Mouse (Mus musculus) right cerebral cortex, postnatal 25 days (tissue): ENCODE results near the gene Cblb.

Source experiments
- DNase-seq: peaks from one replicate; pipeline ENCODE4 v3.0.0; 2022

The Cblb gene

DNA sequence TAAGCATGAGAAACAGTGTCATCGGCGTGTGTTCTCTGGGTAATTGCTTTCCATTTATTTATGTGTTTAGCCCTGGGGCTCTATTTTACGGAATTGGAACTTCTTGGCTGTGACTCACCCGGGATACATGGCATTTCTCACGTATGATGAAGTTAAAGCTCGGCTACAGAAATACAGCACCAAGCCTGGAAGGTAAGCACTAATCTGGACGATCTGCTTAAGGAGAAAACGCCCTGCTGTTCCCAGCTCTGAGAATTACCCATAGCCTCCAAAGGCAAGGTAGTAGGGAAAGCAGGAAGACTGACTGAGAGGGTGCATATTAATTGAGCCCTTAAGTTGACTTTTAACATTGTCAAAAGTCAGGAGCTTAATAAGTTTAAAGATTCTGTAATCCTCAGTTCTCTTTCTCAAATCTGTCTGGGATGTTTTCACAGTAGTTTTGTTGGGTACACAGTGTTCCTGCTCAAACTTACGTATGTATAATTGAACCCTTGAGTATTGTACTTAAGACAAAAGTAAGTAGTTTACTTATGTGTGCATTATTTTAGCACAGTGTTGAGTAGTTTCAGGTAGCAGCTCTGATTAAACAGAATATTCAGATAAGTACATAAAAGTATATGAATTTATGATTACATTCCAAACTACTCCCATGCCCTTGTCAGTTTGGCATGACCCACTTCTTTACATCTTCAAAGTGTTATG is 104.8 kb downstream of the Cblb start:
- DNase-seq = no peak

DNA sequence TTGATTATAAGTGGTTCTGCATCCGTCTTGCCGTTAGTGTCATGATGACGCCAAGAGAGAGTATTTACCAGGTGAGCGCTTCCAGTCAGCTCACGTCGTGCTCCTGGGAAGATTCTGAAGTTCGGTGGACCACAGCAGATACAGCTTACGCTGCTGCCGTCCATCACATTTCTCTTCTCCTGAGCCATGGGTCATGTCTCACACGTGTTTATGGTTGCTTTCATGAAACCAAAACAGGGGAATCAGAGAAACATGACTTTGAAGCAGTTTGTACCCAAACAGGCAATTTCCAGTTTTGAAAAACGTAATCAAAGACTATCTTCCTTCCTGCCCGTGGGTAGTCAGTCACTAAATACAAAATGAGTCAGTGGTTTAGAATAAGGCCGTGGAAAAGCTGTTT is 112.1 kb downstream of the Cblb start:
- DNase-seq = no peak

DNA sequence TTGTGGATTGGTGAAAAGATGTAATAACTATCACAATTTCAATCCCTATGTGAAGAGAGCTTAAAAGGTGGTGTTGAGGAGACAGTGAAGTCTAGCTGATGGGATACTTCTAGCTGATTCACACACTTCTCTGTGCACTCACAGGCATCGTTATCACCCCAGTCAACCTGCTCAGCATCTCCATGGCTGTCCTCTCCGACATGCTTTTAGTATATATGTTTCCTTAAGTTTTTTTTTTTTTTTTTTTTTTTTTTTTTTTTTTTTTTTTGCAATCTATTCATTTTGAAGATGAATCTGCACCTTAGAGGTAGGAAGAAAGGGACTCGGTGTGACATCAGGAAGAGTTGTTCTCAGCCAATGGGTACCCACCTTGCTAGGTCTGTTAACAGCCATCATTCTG is 112.8 kb downstream of the Cblb start:
- DNase-seq = no peak

DNA sequence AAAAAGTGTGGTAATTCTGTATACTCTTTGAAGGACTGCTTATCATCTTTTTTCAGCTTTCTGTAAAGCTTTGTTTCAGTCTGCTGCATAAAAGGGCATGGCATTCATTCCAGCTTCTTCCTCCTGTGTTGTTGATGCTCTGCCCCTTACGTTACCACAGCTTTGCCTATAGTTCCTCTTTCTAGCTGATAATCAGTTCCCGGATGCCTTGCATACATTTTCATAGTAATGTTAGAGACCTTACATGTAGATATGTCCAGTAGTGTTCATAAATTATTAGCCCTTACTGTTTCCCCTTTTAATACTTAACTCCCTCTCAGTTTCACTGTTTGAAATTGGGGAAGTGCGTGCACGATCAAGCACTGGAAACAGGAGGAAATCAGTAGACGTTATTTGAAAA is 113.8 kb downstream of the Cblb start:
- no peak for DNase-seq

DNA sequence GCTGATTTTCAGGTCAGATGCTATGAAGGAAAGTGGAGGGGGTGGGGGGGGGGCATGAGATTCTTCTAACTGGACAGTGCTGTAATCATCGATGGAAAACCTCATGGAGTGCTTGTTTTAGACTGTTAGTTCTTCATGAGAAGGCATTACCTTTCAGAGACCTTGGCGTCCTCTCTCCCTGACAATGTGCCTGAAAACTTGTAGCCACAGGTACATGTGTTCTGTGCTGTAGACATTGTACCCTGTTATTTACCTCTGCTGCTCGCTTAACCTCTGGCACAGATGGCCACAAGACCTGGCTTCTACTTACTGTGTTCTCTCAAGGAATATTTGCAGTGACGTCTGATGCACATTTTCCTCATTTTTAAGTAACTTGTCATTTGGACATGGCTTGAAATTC is 114.5 kb downstream of the Cblb start:
- DNase-seq = no peak

DNA sequence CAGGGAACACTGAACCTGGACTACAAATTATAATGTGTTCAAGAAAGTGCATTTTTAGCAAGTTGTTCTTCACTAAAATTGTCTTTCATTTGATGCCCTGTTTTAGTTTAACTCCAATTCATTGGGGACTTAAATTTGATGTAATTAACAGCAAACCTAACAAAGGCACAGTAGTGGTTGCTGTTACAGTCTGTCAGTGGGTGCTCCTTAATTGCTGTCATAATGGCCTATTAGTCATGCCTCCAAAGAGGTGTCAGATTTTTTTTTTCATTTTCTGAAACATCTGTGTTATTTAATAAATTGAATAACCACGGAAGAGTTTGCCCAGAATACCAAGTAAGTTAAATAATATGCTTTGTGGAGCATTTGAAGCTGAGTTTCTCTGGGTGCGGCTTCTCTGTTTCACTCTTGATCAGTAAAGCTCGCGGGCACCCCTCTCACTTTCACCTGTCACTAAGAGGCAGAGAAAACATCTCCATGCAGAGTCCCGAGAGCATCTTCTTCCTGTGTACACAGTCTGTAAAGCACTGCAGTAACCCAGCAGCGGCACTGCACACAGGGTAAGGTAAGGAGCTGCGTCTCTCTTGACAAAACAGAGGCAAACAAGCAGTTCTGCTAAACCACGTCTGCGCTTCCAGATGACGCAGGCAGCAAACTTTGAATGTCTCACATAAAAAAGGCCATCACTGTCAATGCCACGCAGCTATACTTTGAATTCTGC is 116.1 kb downstream of the Cblb start:
- DNase-seq = no peak

DNA sequence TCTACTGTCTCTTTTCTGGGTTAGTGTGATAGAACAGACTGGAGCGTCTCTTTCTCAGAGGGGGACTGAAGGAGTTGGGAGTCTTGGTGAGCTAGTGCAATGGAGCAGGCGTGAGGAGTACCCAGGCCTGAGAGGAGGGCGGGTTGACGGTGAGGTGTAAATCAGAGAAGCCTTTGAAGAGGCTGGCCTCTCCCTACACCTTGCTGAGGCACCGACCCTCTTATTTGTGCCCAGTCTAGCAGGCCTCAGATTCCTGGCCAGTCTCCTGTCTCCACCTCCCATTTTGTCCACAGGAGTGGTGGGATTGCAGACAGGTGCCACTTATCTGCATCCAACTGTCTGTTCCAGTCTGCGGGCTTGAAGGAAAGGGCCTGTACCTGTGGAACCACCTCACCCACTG is 117.0 kb downstream of the Cblb start:
- DNase-seq = no peak

DNA sequence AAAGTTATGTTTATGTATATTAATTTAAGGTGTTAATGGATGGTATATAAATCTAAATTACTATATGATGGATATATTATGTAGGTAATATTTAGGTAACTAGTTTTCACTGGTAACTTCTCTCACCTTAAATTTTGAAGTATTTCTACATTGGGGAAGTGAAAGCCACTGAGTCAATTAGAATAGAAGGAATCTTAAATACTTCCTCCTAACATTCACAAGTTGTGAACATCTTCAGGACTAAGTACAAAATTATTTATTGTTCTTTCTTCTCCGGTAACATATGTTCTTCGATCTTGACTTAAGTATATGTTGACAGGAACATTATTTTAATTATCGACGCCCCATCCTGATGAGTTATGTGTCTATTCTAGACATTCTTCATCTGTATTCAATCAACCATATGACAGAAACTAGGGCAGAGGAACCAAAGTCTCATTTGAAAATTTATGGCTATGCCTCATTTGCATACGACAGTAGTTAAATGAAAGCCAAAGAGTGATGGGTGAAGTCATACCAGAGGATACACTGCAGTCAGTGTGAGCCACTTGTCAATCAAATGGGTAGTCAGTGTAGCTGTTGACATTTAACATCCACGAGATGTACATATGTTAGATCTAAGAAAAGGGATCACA is 118.2 kb downstream of the Cblb start:
- no peak for DNase-seq

DNA sequence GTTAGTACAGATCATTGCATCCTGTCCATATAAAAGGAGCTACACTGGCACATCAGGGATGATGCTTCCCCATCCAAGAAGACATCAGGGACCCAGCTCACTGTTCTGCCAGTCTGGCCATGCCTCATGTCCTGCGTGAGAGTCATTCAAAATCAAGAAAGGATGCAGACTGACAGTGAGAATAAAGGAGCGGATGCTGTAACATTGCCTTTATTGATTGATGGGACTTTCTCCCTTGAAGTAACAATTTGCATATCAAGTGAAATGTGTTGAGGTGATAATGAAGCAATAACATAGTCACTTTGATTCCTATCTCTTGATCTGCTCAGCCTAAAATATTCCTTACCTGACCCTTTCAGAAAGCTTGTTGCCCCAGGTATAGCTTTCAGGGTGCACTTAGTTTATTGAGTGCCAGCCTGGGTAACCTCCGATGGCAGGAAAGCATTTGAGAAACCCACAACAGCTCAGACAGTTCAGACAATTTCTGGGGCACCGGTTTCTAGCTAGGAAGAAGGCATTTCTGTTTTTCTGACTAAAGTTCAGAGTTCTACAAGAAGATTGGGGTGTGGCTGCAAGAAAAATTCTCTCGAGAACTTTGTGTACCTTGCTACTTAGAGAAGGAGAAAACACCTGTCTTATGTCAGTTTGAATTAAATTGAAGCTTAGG is 124.1 kb downstream of the Cblb start:
- DNase-seq = no peak

DNA sequence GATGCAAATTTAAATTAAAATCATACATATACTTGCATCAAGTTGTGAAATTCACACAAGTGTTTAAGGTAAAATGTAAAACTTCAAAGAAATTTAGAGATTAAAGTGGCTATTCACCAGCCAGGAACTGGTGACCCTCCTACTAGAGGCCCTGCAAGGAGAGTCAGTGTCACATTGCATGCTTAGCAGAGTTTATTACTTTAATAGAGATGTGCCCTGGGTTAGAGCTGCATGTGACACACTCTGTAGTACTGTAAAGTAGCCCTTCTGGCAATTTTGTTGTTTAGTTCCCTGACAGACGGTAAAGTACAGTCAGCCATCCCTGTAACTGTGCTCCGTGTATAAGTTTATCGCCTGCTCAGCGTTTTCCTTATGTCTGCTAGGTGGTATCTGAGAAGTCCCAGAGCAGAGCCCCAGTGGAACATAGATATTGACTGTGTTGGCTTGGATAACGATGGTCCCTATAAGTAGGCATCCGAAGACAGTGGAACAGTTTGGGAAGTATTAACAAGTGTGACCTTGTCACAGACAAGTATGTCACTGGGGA is 129.0 kb downstream of the Cblb start:
- DNase-seq = no peak

DNA sequence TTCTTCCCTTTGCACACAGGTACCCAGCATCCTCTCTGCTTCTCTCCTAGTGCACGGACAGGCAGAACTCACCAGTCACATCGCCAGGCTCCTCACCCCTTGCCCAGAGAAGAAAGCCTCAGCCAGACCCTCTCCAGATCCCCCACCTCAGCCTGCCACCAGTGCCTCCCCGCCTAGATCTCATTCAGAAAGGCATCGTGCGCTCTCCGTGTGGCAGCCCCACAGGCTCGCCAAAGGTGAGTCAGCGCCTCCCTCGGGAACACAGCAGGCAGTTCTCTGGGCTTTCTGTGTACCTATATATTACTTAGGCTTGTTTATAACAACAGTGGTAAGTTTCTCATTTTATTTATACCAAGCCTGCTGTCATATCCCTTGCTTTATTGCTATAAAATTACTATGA is 133.2 kb downstream of the Cblb start:
- no peak for DNase-seq

DNA sequence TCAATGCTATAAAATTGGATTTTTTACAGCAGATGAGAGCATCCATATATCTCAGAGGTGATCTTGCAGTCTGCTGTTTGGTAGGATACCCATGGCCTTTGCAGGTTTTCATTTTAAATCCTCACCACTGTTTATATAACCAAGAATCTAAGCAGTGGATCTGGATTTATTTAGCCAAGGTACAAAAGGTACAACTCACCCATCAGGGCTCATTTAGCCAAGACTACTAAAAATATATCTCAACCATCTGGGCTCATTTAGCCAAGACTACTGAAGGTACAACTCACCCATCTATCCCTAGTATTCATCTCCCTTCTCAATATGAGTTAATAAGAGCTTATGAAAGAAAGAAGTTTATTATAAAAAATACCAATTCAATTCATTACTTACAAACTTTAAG is 142.2 kb downstream of the Cblb start:
- no peak for DNase-seq

DNA sequence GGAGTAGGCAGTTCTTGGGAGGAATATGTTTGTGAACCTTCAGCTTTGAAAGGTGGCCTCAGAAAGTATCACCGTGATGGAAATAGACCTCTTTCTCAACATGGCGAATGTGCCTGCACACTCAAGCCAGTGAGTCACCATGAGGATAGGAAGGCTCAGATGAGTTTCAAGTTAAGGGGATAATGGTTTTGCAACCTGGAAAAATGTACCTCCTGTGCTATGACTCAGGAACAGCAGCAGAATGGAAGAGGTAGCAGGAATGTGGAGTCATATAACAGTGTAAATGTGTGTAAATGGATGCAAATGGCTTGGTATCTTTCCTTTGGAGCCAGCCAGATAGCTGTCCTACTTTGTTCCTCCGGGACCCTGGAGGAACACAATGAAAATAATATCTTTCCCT is 148.8 kb downstream of the Cblb start:
- no peak for DNase-seq

DNA sequence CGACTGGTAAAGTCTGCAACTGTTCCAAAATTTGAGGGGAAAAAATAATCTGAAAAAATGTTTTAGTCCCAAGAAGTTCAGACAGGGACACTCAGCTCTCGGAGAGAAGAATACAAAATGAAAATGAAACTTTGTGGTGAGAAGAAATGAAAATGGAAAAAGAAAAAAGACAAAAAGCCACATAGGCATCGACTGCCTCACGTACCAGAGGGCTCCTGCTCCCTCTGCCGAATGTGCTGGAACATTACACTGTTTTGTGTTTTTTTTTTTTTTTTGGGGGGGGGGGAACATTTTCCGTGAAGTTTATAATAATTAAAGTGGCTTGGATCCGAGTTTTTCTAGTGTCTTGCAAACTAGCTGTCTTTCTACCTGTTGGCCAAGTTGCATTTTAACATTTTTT is 151.0 kb downstream of the Cblb start:
- no peak for DNase-seq

DNA sequence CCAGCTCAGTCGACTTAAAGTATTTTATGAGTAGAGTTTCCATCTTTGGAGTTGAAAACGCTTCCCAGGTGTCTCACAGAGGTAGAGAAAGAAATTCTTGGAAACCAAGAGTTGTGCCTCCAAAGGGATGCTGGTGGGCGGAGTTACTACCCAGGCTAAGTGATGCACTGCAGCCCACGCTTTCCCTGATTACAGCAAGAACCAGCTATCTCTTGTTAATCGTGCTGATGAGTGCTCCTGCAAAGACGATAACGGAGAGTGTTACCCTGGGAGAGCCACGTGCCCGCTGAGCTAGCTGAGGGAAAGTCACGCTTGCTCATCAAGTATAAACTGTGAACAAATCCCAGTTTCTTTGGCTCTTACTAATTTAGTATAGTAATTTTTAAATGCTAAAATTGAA is 153.3 kb downstream of the Cblb start:
- no peak for DNase-seq

DNA sequence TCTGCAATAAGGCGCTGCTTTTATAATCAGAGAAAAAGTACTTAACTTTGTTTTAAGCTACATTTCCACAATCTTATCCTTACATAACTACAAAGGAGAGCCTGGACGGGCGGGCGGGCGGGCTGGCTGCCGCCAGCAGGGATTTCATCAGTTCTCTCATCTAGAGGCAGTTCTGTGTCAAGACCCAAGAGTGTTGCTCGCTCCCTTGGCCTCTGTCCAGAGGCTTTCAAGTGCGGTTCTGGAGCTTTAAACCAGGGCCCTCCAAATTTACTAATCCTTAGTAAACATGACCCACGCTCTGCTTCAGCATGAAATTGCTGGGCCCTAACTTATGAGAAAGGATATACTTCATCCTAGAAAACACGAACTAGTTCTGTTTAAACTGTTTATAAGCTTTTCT is 155.7 kb downstream of the Cblb start:
- DNase-seq = no peak

DNA sequence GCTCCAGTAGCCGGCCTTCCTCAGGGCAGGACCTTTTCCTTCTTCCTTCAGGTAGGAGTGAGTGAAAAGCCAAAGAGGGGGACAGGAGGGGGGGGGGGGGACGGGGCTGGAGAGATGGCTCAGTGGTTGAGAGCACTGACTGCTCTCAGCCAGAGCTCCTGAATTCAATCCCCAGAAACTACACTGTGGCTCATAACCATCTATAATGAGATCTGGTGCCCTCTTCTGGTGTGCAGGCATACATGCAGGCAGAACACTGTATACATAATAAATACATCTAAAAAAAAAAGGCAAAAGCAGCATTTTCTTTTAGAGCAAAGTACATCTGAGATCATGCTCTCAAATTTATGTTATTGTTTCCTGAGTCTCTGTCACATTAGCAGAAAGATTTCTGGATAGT is 158.1 kb downstream of the Cblb start:
- DNase-seq = no peak

DNA sequence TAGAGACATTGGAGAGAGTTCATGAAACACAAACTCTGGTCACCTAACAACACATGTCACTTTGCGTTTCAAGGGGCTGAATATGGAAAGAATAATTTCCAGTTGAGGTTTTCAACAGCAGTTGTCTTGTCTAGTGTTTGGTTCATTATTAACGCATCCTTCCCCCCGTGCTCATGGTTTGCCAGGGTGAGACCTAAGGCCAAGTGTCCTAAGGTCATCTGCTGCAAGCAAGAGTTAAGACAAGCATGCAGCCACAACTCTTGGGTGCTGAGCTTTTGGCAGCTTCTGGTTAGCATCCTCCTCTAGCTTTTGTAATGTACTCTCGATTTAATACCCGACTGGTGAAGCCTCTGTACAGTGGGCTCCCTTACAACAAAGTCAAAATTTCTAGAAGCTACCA is 159.7 kb downstream of the Cblb start:
- DNase-seq = no peak

DNA sequence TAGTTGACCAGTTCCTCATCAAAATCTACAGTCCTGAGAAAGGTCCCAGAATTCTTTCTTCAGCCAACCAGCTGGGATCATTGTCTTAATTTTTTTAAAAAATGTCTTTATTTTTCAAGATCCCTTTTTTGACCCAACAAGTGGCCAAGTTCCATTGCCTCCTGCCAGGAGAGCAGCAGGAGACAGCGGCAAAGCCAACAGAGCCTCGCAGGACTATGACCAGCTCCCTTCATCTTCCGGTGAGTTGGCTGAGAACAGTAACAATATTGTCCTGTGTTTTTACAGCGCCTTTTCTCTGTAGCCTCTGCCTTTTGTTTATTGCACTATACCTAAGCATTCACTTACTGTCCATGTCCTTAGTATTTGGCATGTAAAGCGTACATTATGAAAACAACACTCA is 163.0 kb downstream of the Cblb start:
- DNase-seq = no peak

DNA sequence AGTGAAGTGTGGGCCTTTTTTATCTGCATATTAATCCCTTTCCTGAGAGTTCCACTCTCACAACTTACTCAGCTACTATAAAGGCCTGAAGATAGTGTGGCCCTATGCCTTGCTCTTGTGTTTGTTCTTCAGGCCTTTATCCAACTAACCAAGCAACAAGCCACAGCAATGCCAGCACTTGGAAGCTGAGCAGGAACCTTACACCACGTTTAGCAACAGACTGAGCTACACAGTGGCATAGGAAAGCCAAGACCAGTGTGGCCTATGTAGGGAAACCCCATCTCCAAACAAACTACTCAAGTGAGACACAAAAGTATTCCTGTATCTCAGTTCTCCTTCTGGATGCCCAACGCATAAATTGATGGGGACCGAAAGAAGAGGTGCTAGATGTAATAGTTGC is 163.8 kb downstream of the Cblb start:
- no peak for DNase-seq

DNA sequence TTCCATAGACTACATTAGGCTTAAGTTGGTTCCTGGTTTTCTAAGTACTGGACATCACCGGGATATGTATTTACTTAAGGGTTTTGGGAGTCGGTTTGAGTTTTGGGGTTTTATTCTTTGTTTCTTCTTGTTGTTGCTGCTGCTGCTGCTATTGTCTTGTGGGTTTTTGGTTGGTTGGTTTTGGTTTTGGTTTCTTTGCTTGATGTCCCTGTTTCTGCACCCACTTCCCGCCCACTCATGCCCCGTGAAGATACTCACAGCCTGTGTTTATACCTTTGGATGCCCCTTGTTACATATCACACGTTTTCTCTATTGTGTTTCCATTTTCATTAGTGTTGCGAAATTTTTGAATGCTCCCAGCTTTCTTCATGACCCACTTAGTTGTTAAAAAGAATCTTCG is 169.1 kb downstream of the Cblb start:
- DNase-seq = no peak

DNA sequence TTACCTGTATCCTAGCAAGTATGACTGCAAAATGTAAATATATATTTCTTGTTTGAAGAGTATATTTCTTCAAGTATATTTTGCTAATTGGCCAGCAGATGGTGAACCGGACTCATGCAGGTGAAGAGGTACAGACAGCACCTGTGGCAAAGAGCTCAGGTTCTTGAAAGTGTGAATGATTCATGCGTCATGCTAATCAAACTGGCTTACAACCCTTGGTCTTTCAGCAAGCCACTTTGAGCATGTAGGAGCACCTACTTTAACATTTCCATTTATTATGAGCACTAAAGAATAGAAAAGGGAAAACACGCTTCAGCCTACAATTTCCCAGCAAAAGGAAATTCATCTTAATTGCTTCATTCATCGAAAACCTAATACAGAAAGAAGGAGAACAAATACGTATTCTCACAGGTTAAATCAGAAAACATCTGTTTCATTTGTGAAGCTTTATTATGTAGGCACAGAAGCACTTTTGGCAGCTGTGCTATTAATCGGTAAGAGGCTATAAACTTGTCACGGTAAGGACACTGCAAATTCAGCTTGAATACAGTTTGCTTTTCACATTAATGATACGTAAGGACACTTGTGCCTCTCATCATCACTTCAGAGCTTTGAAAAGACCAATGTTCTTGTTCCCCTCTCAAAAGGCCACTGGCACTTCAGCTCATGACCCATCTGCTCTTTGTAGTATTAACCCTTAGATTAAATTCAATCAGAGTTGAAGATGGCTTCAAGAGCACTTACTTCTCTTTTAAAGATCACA is 180.0 kb downstream of the Cblb start:
- no peak for DNase-seq

DNA sequence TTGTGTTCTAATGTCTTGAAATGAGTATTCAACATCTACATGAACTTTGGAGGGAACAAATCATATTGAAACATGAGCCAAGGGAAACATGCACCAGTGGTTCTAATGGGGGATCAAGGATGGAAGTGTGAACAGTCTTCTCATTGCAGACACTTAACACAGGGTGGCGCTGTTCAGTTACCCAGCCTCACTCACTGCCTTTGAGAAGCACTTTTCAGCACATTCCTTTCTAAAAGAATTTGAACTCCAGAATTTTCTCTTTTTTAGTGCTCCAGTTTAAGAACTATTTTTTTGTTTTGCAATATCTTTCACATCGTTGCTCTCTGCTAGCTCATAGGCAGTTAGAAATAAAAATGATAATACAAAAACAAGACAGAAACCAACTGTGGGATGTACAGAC is 188.0 kb downstream of the Cblb start:
- DNase-seq = no peak
